ENCODE assay signal across 8 mouse cellular contexts in genomic region chr11:101069391-101070188, GRCm38 (mm10). TPM values are rescaled to one million over a fixed set of nuclear protein-coding genes. Genes with fewer than 3 reads are reported as not detected.
A peak's percentile ranks its signal among the peaks of the same experiment; 100 is the strongest.
DNase-seq lines count a peak whose midpoint lies in the region; ATAC-seq lines count a peak whose summit lies in the region.

TSS of gene Naglu (plus strand) at chr11:101070012.

- H3K27ac ChIP-seq in forebrain, embryonic 10.5 days = peak within 1 kb of the TSS; percentile 90
- peak within 1 kb of the TSS in 1 of 2 experiments; percentile 11; a peak in 1 of 4 replicates for H3K27ac ChIP-seq in heart, embryonic 14.5 days (replicated peaks in 1 of 2; ENCODE audit: control insufficient read depth in 1 of 2, insufficient read depth in 1 of 2, low read depth in 2 of 2, low read length in 2 of 2)
- H3K27ac ChIP-seq in liver, embryonic 12.5 days = 0 out of 2 replicates have a peak within 1 kb of the TSS, but pooled peaks have one; percentile 36

- peak within 1 kb of the TSS; percentile 99 for H3K4me2 ChIP-seq in heart, embryonic 14.5 days (ENCODE audit: low read length)
- H3K4me2 ChIP-seq in liver, embryonic 12.5 days = peak within 1 kb of the TSS; percentile 98

- 5% methylated on average over 35 of the region's 35 CpGs for WGBS in forebrain, embryonic 10.5 days
- 4% methylated on average over 35 of the region's 35 CpGs for WGBS in heart, embryonic 14.5 days
- WGBS in liver, embryonic 12.5 days (ENCODE audit: insufficient replicate concordance) = 3% methylated on average over 35 of the region's 35 CpGs

- no peaks in the 10 kb centered on the region; the same call in 1 of the 2 replicates for H3K36me3 ChIP-seq in forebrain, embryonic 10.5 days (replicated peaks)
- no peaks in the 10 kb centered on the region for H3K36me3 ChIP-seq in heart, embryonic 14.5 days (ENCODE audit: control insufficient read depth, insufficient read depth, low read length)
- peaks cover under 1% of the 10 kb centered on the region for H3K36me3 ChIP-seq in liver, embryonic 12.5 days
- peaks cover 1% of the 10 kb centered on the region for H3K36me3 ChIP-seq in splenic B cell, adult 2 months (ENCODE audit: control insufficient read depth, insufficient read depth, low read length, poor library complexity, severe bottlenecking)

- H3K4me1 ChIP-seq in forebrain, embryonic 10.5 days = peaks cover 31% of the 10 kb centered on the region
- H3K4me1 ChIP-seq in heart, embryonic 14.5 days (ENCODE audit: control insufficient read depth in 2 of 2, insufficient read depth in 2 of 2, low read length in 2 of 2) = peaks cover 15 to 26% of the 10 kb centered on the region in 2 experiments
- H3K4me1 ChIP-seq in liver, embryonic 12.5 days = peaks cover 43% of the 10 kb centered on the region

- H3K9ac ChIP-seq in heart, embryonic 14.5 days (ENCODE audit: low read length) = peak within 1 kb of the TSS; percentile 84
- peak within 1 kb of the TSS; percentile 79 for H3K9ac ChIP-seq in liver, embryonic 12.5 days

- ATAC-seq in heart, embryonic 14.5 days (ENCODE audit: insufficient number of reproducible peaks, insufficient read depth, low FRiP score, low read depth) = peak; percentile 82
- peak; percentile 82 for ATAC-seq in liver, embryonic 12.5 days

- peak; percentile 84 to 87 for DNase-seq in CD8-positive naive resting alpha-beta T cell, adult 2 months (ENCODE audit: low read depth in 2 of 2, low spot score in 2 of 2)
- DNase-seq in c-Kit-positive CD71-negative TER-119-negative erythroid progenitor cells, embryonic 14.5 days (ENCODE audit: low read depth) = peak; percentile 77
- DNase-seq in forebrain, embryonic 10.5 days (ENCODE audit: extremely low spot score, low spot score) = peak; percentile 94
- peak; percentile 97 for DNase-seq in kidney, postnatal 14 days
- DNase-seq in naive thymus-derived CD4-positive, alpha-beta T cell, adult 2 months (ENCODE audit: low read depth) = peak; percentile 90
- DNase-seq in splenic B cell, adult 2 months (ENCODE audit: low read depth, low spot score) = peak; percentile 96

- H3K9me3 ChIP-seq in forebrain, embryonic 10.5 days = no peaks in the 10 kb centered on the region
- no peaks in the 10 kb centered on the region for H3K9me3 ChIP-seq in heart, embryonic 14.5 days (ENCODE audit: control insufficient read depth, low read length)
- no peaks in the 10 kb centered on the region for H3K9me3 ChIP-seq in liver, embryonic 12.5 days (replicated peaks)

- H3K27me3 ChIP-seq in forebrain, embryonic 10.5 days (ENCODE audit: poor library complexity, severe bottlenecking) = peaks cover 50% of the 10 kb centered on the region
- no peaks in the 10 kb centered on the region for H3K27me3 ChIP-seq in heart, embryonic 14.5 days (ENCODE audit: control insufficient read depth, insufficient read depth, low read length)
- peaks cover 53% of the 10 kb centered on the region for H3K27me3 ChIP-seq in liver, embryonic 12.5 days (replicated peaks)
- H3K27me3 ChIP-seq in splenic B cell, adult 2 months (ENCODE audit: control insufficient read depth, insufficient read depth, low read length, poor library complexity, severe bottlenecking) = no peaks in the 10 kb centered on the region

- peak within 1 kb of the TSS; percentile 71 for H3K4me3 ChIP-seq in forebrain, embryonic 10.5 days
- peak within 1 kb of the TSS; percentile 69 to 85 for H3K4me3 ChIP-seq in heart, embryonic 14.5 days (ENCODE audit: control insufficient read depth in 1 of 2, insufficient read depth in 1 of 2, low read depth in 1 of 2, low read length in 2 of 2)
- H3K4me3 ChIP-seq in liver, embryonic 12.5 days = peak within 1 kb of the TSS; percentile 74

RNA-seq across cellular contexts. Expression of gene Naglu, which starts in this region (rescaled TPM):
- polyA plus RNA-seq in forebrain, embryonic 10.5 days (2016; fragmentation: Nextera tagmentation; extraction: Ambion mirVana) = 8.2 and 9.3 TPM in 2 replicates
- polyA plus RNA-seq in heart, embryonic 14.5 days (2014; fragmentation: Nextera tagmentation; extraction: Ambion mirVana) = 12.5 and 13.0 TPM in 2 replicates
- polyA plus RNA-seq in liver, embryonic 12.5 days (2016; fragmentation: Nextera tagmentation; extraction: Ambion mirVana) = 6.3 and 7.0 TPM in 2 replicates
